Mouse (Mus musculus) CD4-positive helper T cell, adult 2 months (primary cell): ENCODE results near the gene Slc8a1.

Experiments used
- DNase-seq: peaks from one replicate; pipeline ENCODE4 v3.0.0-alpha.2; 2012; ENCODE audit warnings: low read depth, missing footprints, low spot score

Slc8a1 gene

DNA sequence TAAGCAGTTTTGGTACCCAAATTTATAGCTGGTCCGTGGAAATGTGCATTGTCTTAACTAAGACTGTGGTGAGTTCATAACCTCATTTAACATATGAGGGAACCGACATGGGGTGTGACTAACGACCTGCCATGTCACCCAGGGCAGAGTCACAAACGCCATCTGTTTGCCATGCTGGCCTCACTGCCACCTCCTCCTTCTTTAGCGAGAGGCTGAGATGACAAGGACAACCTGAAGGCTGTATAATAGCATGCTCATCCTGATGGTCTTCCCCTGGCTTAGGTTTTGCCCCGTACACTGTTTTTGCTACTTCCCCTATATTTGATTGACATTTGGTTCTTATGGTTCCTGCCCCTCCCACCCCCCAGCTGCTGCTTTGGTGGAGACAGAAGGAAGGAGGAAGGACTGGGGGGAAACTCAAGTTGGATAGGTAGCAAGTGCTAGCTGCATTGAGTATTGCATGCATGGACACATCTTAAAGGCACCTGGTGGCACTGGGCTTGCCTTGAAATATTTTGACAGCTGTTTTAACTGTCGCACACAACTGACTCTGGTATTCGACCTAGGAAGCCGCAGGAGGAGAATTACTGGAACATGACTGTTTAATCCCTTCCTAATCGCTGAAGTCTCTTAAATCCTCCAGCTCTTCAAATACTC, 313.8 kb downstream of the Slc8a1 start:
- no peak for DNase-seq

GRCm38 (mm10) chr17:81419802-81420459, 318.2 kb downstream of the Slc8a1 start:
- DNase-seq: no peak

DNA sequence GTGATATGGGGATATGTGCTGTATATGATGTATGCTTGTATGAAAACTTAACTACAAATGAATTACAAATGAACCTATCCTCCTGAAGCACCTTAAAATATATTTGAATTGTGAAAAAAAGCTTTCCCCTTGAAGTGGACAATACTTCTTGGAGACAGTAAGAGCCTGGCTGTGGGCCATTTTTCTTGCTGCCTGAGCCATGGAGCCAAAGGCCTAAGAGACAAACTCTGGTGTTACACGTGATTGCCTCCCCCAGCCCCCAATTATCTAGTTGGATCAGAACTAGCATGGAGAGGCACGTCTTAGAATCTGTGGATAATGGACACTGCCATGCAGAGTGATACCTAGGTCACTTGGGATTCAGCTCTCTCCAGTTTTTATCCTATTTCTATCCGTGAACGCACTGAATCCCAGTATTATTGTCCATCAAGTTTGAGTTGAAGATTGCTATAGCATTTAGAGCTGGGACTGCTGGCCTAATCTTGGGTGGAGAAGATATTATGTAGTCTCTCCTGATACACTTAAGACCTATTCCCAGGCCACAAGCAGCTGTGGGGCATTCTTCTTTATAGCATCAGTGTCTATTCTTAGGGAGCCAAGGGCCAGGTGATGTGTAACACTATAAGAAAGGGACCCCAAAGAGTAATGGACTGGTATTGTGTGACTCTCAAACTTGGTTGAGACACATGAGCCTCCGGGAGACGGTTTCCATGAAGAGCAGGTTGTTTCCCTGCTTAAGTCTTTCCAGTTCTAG, 321.6 kb downstream of the Slc8a1 start:
- DNase-seq: no peak

DNA sequence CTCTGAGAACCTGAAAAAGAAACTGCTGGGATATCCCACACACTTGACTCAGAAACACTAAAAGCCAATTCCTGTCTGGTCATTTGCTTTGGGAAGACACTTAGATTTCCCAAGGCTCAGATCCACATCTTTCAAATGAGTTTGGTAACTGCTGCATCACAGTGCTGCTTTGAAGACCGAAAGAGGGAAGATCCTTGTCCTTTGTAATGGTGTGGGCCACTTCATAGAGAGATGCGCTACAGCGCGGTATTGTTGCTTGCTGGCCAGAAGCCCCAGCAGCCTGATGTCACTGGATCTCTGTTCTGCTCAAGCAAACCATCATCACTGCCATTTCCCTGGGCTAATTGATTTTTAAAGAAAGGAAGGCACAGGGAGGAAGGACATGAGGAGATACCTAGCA, 325.4 kb downstream of the Slc8a1 start:
- DNase-seq: no peak

- no peak for DNase-seq
Measured at GRCm38 (mm10) chr17:81404225-81404624, 334.0 kb downstream of the Slc8a1 start.

DNA sequence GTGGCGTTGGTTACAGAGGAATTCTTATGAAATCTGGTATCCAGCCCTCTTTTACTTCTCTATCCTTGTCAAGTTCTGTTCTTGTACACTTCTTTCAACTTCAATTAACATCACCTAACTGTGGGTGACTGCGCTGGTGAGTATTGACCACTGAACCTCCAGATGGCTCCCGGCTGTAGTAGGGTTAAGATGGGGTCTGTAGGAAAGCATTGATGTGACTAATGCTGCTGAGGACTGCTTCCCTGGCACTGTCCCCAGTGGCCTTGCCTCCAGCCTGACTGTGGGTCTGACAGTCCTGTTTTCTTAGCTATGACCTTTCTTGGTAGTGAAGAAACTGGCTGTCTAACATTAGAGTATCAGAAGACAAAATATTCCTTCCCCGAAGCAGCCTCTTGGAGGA, 335.1 kb downstream of the Slc8a1 start:
- no peak for DNase-seq

DNA sequence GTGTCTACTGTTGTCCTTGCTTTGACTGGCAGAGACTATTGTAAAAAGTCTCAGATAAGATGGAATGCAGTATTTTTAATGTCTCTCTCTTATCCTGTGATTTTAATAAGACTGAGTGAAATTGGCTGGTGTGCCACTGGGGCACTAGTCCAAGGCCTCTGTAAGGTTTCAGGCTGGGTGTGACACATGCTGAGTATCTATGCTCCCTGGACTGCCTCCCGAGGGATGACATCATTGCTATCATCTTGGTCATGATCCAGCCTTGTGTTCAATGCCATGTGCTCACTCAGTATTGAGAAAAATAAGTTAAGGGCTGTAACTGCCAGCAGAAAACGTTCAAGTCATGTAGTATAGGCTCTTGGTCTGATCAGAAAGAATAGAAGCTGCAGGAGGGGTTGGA, 335.5 kb downstream of the Slc8a1 start:
- no peak for DNase-seq

DNA sequence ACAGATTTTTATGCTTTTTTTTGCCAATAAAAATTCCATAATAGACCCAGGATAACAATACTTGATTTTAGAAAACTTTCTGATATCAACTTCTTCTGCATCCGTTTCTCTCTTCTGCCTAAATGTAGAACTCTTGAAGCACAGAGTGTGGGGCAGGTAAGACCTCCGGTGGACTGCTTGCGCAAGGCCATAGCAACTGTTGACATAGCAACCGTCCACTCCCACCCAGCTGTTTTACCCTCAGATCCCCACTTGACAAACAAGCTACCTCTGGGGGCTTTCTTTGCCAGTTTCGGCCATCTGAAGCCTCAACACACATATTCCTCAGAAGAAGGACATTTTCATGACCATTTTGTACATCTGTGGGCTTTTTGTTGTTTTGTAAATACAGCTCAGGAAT, 337.8 kb downstream of the Slc8a1 start:
- no peak for DNase-seq

GRCm38 (mm10) chr17:81397434-81397833, 340.7 kb downstream of the Slc8a1 start:
- no peak for DNase-seq

- no peak for DNase-seq
Measured at GRCm38 (mm10) chr17:81394124-81394523, 344.1 kb downstream of the Slc8a1 start.

- no peak for DNase-seq
Measured at GRCm38 (mm10) chr17:81393040-81393439, 345.1 kb downstream of the Slc8a1 start.

DNA sequence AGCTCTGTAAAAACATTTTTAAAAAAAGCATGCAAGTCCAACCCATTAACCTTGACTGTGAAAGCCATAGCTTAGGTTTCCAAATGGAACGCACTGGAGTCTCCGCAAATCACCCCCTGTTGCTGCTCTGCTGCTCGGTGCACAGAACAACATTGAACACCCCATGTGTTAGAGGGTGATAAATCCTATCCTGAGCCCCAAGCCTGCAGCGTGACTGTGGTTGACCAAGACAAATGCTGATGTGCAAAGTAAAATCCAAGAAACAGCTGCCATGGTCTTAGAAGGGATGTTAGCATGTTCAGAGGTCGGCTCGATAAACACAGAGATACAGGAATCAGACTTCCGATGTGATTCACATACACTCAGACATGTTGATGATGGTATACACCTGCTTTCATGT, 346.7 kb downstream of the Slc8a1 start:
- no peak for DNase-seq

DNA sequence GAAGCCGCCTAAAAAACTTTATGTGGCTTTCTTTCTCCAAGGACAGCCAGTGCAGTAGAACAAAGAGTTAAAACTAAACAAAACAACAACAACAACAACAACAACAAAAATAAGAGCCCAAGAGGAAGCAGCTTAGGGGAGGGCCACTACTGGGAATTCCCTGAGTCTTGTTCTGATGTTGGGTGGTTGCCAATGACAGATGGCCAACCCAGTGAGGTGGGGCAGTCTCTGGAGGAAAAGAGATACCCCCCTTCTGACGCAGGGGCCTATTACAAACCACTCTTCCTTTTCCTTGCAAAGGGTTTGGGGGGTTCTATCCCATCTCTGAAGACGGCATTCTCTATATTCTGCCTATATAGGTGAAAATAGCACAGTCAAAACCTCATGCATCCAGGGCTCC, 347.4 kb downstream of the Slc8a1 start:
- DNase-seq: no peak

- DNase-seq: no peak
Measured at GRCm38 (mm10) chr17:81386118-81386517, 352.1 kb downstream of the Slc8a1 start.

DNA sequence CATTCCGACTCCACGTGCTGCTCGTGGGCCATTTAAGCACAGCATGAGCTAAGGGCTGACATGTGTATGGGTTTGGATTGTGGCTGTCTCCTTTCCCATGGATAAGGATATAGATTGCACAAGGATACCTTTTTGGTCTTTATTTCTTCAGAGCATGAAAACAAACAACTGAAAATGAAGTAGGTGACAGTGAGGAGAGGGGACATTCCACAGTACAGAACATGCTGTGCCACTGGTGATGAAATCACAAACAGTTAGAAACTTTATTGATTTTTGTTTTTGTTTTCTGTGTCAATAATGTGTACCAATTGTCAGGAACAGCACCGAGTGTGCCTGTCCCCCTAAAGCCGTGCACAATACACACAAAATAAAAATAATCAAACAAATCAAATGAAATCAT, 352.7 kb downstream of the Slc8a1 start:
- DNase-seq: no peak

DNA sequence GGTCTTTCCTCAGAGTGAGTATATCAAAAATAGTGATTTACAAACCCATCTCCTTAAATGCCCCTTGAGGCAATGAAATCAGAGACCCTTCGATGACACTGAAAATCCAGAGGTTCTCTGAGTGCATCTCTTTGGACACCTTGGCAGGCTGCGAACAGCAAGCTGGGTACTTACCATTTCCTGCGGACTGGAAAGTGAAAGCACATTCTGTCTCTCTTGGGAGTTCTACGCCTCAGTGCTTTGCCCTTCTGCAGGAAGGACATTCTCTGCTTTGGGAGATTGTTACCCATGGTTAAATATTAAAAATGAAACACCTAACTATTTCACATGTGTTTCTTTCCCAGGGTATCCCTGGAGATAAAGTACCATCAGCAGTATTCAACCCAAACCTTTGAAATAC, 354.7 kb downstream of the Slc8a1 start:
- no peak for DNase-seq

DNA sequence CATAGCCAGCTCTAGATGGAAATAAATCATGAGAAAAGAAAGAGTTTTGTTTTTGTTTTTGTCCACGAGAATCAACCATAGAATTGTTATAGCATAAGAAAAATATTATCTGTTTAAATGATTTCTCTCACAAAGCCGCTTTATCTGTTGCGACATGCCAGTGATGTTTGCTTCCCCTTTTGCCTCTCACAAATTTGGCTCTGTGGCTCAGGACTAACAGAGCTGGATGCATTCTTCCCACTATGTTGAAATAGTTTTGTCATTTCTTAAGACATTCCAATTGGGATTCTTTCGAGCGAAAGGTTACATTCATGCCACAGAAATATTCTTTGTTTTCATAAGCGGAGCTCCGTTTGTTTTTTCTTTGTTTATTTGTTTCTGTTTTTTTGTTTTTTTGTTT, 359.7 kb downstream of the Slc8a1 start:
- no peak for DNase-seq

DNA sequence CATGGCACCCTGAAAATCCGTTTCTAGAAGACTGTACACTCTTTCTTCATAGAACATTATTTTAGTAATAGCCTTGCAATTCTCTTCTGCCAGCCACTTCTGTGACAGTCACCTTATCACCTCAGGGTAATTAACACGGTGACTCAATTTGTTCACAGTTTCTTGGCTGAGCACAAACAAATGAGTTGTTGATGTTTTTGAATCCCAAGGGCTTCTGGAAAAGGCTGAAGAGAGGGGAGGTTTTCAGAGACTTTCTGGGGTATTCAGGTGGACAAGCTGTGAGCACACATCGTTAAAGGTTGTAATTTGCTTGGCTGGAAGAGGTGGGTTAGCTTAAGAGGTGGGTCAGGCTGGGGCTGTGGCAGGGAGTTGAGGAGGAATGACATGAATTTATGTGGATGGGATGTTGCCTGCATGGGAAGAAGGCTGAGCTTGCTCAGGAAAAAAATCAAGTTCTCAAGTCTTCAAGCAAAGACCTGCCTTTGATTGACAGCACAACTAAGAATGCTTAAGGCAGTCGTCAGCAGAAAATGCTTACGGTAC, 360.3 kb downstream of the Slc8a1 start:
- DNase-seq: no peak

DNA sequence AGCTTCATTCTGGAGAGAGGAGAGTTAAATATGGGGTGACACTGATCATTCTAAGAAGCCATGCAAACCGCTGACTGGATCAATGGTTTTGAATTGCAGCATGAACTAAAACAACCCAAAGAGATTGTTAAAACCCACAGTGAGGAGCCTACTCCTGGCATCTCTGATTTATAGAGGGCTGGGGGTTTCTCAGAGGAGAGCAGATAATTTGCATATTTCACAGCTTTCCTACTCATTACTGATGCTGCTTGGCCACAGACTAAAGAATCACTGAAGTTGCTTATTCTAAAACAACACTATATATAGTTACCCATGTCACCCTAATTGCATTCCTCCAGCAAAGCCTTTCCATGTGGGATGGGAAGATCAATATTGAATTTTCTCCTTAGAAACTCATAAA, 361.0 kb downstream of the Slc8a1 start:
- no peak for DNase-seq

DNA sequence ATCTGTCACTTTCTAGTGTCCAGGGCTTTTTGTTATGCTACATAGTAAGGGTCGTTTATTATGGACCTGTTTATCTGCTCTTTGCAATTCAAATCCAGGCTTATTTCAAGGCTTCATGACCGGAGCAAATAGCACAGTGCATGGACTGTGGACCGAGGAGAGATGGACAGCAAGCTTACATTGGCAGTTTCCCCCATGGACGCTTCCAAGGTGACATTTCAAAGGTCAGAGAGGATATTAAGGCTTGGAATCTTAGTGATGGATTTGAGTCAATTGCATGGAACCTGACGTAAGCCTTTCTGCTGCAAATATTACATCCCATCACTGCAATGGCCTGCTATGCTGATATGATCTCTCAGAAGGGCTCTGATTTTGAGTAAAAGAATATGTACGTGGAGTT, 362.3 kb downstream of the Slc8a1 start:
- no peak for DNase-seq

GRCm38 (mm10) chr17:81369036-81369435, 369.1 kb downstream of the Slc8a1 start:
- DNase-seq: no peak

DNA sequence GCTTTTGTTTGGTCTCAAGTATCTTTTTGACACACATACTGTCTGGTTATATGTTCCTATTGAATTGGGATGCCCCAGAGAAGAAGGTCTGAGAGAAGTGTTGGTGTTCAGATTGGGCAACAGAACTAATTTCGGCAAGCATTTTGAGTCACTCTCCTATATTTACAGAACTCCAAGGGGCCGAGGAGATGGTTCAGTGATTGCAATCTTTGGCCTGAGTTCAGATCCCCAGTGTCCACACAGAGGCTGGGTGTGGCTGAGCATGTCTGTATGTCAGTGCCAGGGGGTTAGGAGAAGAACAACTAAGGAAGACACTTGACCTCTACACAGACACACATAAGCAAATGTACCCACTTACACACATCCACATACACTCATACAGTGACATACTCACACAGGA, 369.7 kb downstream of the Slc8a1 start:
- no peak for DNase-seq

DNA sequence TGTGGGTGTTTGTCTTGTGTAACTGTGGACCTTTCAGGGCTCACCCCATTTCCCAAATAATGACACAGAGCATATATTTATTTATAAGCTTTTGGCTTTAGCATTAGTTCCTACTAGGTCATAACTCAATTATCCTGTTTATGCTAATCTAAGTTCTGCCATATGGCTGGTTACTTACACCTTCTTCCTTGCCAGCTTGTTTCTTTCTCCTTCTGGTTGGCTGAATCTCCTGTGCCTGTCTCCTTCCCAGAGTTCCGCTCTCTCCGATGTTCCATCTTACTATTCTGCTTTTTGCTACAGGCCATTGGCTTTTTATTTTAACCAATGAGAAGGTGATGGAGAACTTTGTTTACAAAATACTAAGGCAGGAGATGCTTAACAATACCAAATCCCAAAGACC, 374.8 kb downstream of the Slc8a1 start:
- DNase-seq: no peak
